Mouse (Mus musculus): ENCODE data around the gene Gna11. TPM values are rescaled to one million over a fixed set of nuclear protein-coding genes. Genes with fewer than 3 reads are reported as not detected.

Gene Gna11
- polyA plus RNA-seq, 1 experiment from 2014 or later, result 109 TPM

- Histone ChIP-seq H3K9me3 (no peaks in the 10 kb centered on the region), H3K27me3 (no peaks in the 10 kb centered on the region), H3K4me3 (no peak overlapping the region), H3K9ac (no peak overlapping the region), H3K4me2 (no peak overlapping the region), H3K4me1 (replicated peaks) (peaks cover 10% of the 10 kb centered on the region), H3K27ac (replicated peaks) (no peak overlapping the region), H3K36me3 (no peaks in the 10 kb centered on the region)
- no peak for ATAC-seq (ENCODE audit: low FRiP score, low read depth)
- 84% methylated on average over 6 of the region's 6 CpGs for WGBS
Observed at GRCm38 (mm10) chr10:81536734-81537133, 8.3 kb downstream of the Gna11 start.

GRCm38 (mm10) chr10:81534826-81535225, 10.2 kb downstream of the Gna11 start:
- Histone ChIP-seq H3K9ac (no peak overlapping the region), H3K4me2 (no peak overlapping the region), H3K27me3 (no peaks in the 10 kb centered on the region), H3K4me3 (no peak overlapping the region), H3K36me3 (peaks cover 13% of the 10 kb centered on the region), H3K27ac (replicated peaks) (no peak overlapping the region), H3K9me3 (no peaks in the 10 kb centered on the region), H3K4me1 (replicated peaks) (no peaks in the 10 kb centered on the region)
- no peak for ATAC-seq (ENCODE audit: low FRiP score, low read depth)
- WGBS, result 67% methylated on average over 15 of the region's 16 CpGs

GRCm38 (mm10) chr10:81526779-81527178, 18.2 kb downstream of the Gna11 start:
- ATAC-seq (ENCODE audit: low FRiP score, low read depth), result no peak
- no peak overlapping the region for H3K9ac ChIP-seq
- no peak overlapping the region for H3K4me3 ChIP-seq
- H3K27me3 ChIP-seq, result peaks cover 8% of the 10 kb centered on the region; the same call in 1 of the 2 replicates
- H3K36me3 ChIP-seq, result peaks cover 23% of the 10 kb centered on the region
- no peak overlapping the region for H3K27ac ChIP-seq (replicated peaks)
- H3K4me2 ChIP-seq, result no peak overlapping the region
- WGBS, result 14% methylated on average over 14 of the region's 14 CpGs
- H3K4me1 ChIP-seq (replicated peaks), result no peaks in the 10 kb centered on the region
- H3K9me3 ChIP-seq, result no peaks in the 10 kb centered on the region

GRCm38 (mm10) chr10:81525017-81525694, 19.8 kb downstream of the Gna11 start:
- 69% methylated on average over 12 of the region's 13 CpGs for WGBS
- Histone ChIP-seq H3K9ac (no peak overlapping the region), H3K27me3 (peaks cover 8% of the 10 kb centered on the region; the same call in 1 of the 2 replicates), H3K4me1 (replicated peaks) (no peaks in the 10 kb centered on the region), H3K9me3 (no peaks in the 10 kb centered on the region), H3K27ac (replicated peaks) (no peak overlapping the region), H3K4me2 (no peak overlapping the region), H3K4me3 (no peak overlapping the region), H3K36me3 (peaks cover 14% of the 10 kb centered on the region)
- no peak for ATAC-seq (ENCODE audit: low FRiP score, low read depth)

- no peaks in the 10 kb centered on the region for H3K4me1 ChIP-seq (replicated peaks)
- ATAC-seq (ENCODE audit: low FRiP score, low read depth), result no peak
- no peak within 1 kb of the TSS for H3K27ac ChIP-seq (replicated peaks)
- H3K9me3 ChIP-seq, result no peaks in the 10 kb centered on the region
- WGBS, result 29% methylated on average over 9 of the region's 9 CpGs
- H3K9ac ChIP-seq, result no peak within 1 kb of the TSS
- H3K4me2 ChIP-seq, result no peak within 1 kb of the TSS
- no peak within 1 kb of the TSS for H3K4me3 ChIP-seq
- peaks cover 8% of the 10 kb centered on the region; the same call in 1 of the 2 replicates for H3K27me3 ChIP-seq
- H3K36me3 ChIP-seq, result peaks cover 5% of the 10 kb centered on the region
Observed at GRCm38 (mm10) chr10:81524051-81524605, 20.9 kb downstream of the Gna11 start, which contains the start of gene Gna15. Gene Gna15 (minus strand): TSS chr10:81524225.

- H3K4me3 ChIP-seq, result no peak overlapping the region
- no peak overlapping the region for H3K9ac ChIP-seq
- peaks cover under 1% of the 10 kb centered on the region for H3K36me3 ChIP-seq
- no peak overlapping the region for H3K4me2 ChIP-seq
- ATAC-seq (ENCODE audit: low FRiP score, low read depth), result no peak
- 22% methylated on average over 19 of the region's 19 CpGs for WGBS
- H3K27ac ChIP-seq (replicated peaks), result no peak overlapping the region
- no peaks in the 10 kb centered on the region for H3K9me3 ChIP-seq
- peaks cover 8% of the 10 kb centered on the region; the same call in 1 of the 2 replicates for H3K27me3 ChIP-seq
- no peaks in the 10 kb centered on the region for H3K4me1 ChIP-seq (replicated peaks)
Observed at GRCm38 (mm10) chr10:81523570-81523969, 21.4 kb downstream of the Gna11 start.

GRCm38 (mm10) chr10:81523142-81523541, 21.8 kb downstream of the Gna11 start:
- Histone ChIP-seq H3K4me1 (replicated peaks) (no peaks in the 10 kb centered on the region), H3K9ac (no peak overlapping the region), H3K4me2 (no peak overlapping the region), H3K27me3 (peaks cover 8% of the 10 kb centered on the region; the same call in 1 of the 2 replicates), H3K27ac (replicated peaks) (no peak overlapping the region), H3K4me3 (no peak overlapping the region), H3K9me3 (no peaks in the 10 kb centered on the region), H3K36me3 (no peaks in the 10 kb centered on the region)
- ATAC-seq (ENCODE audit: low FRiP score, low read depth), result no peak
- WGBS, result 76% methylated on average over 6 of the region's 6 CpGs

- peaks cover 8% of the 10 kb centered on the region; the same call in 1 of the 2 replicates for H3K27me3 ChIP-seq
- H3K4me2 ChIP-seq, result no peak overlapping the region
- no peak for ATAC-seq (ENCODE audit: low FRiP score, low read depth)
- H3K27ac ChIP-seq (replicated peaks), result no peak overlapping the region
- no peaks in the 10 kb centered on the region for H3K36me3 ChIP-seq
- 73% methylated on average over 3 of the region's 3 CpGs for WGBS
- H3K4me1 ChIP-seq (replicated peaks), result no peaks in the 10 kb centered on the region
- H3K4me3 ChIP-seq, result no peak overlapping the region
- H3K9ac ChIP-seq, result no peak overlapping the region
- H3K9me3 ChIP-seq, result no peaks in the 10 kb centered on the region
Observed at GRCm38 (mm10) chr10:81519978-81520365, 25.0 kb downstream of the Gna11 start.

GRCm38 (mm10) chr10:81519227-81519977, 25.6 kb downstream of the Gna11 start:
- H3K4me2 ChIP-seq, result no peak overlapping the region
- H3K27me3 ChIP-seq, result peaks cover 8% of the 10 kb centered on the region; the same call in 1 of the 2 replicates
- H3K4me1 ChIP-seq (replicated peaks), result no peaks in the 10 kb centered on the region
- 86% methylated on average over 6 of the region's 6 CpGs for WGBS
- no peak overlapping the region for H3K4me3 ChIP-seq
- H3K36me3 ChIP-seq, result no peaks in the 10 kb centered on the region
- H3K9me3 ChIP-seq, result no peaks in the 10 kb centered on the region
- no peak for ATAC-seq (ENCODE audit: low FRiP score, low read depth)
- H3K9ac ChIP-seq, result no peak overlapping the region
- no peak overlapping the region for H3K27ac ChIP-seq (replicated peaks)

GRCm38 (mm10) chr10:81518546-81518945, 26.4 kb downstream of the Gna11 start:
- no peak; the same call in 1 of the 2 replicates for ATAC-seq (ENCODE audit: low FRiP score, low read depth)

GRCm38 (mm10) chr10:81517227-81517626, 27.8 kb downstream of the Gna11 start:
- Histone ChIP-seq H3K27me3 (no peaks in the 10 kb centered on the region), H3K9me3 (no peaks in the 10 kb centered on the region), H3K4me2 (no peak overlapping the region), H3K36me3 (no peaks in the 10 kb centered on the region), H3K9ac (no peak overlapping the region), H3K4me1 (replicated peaks) (no peaks in the 10 kb centered on the region), H3K4me3 (no peak overlapping the region), H3K27ac (replicated peaks) (no peak overlapping the region)
- ATAC-seq (ENCODE audit: low FRiP score, low read depth), result no peak
- WGBS, result 84% methylated on average over 8 of the region's 8 CpGs

More at GRCm38 (mm10) chr10:81518546-81518945, 26.4 kb downstream of the Gna11 start:
- Histone ChIP-seq H3K9me3 (no peaks in the 10 kb centered on the region), H3K4me2 (no peak overlapping the region), H3K4me3 (no peak overlapping the region), H3K27me3 (peaks cover 6% of the 10 kb centered on the region; the same call in 1 of the 2 replicates), H3K4me1 (replicated peaks) (no peaks in the 10 kb centered on the region), H3K36me3 (no peaks in the 10 kb centered on the region), H3K9ac (no peak overlapping the region), H3K27ac (replicated peaks) (no peak overlapping the region)
- WGBS, result 15% methylated on average over 4 of the region's 4 CpGs

GRCm38 (mm10) chr10:81513798-81514197, 31.2 kb downstream of the Gna11 start:
- Histone ChIP-seq H3K9ac (no peak overlapping the region), H3K27me3 (no peaks in the 10 kb centered on the region), H3K27ac (replicated peaks) (no peak overlapping the region), H3K4me3 (no peak overlapping the region), H3K9me3 (no peaks in the 10 kb centered on the region), H3K36me3 (no peaks in the 10 kb centered on the region), H3K4me1 (replicated peaks) (no peaks in the 10 kb centered on the region), H3K4me2 (no peak overlapping the region)
- WGBS, result 87% methylated on average over 5 of the region's 5 CpGs
- ATAC-seq (ENCODE audit: low FRiP score, low read depth), result no peak

All from hindbrain, embryonic 15.5 days (tissue).